Mouse (Mus musculus) cortical plate, adult 2 months (tissue): Measurements from ENCODE around the gene 1700013F07Rik.

Source experiments
- CTCF ChIP-seq: fragments of 200-500 bp; IDR thresholded peaks from 2 replicates; pipeline ENCODE4 v1.5.1; 2011; ENCODE audit warnings: mild to moderate bottlenecking, control low read depth, low read length; ENCODE audit not compliant: insufficient read depth; ENCODE audit errors: extremely low read depth
- POLR2A ChIP-seq: fragments of 200-500 bp; IDR thresholded peaks from 2 replicates; pipeline ENCODE4 v1.6.1; 2011; ENCODE audit warnings: mild to moderate bottlenecking, low read length, control low read depth; ENCODE audit not compliant: insufficient read depth; ENCODE audit errors: extremely low read depth

DNA sequence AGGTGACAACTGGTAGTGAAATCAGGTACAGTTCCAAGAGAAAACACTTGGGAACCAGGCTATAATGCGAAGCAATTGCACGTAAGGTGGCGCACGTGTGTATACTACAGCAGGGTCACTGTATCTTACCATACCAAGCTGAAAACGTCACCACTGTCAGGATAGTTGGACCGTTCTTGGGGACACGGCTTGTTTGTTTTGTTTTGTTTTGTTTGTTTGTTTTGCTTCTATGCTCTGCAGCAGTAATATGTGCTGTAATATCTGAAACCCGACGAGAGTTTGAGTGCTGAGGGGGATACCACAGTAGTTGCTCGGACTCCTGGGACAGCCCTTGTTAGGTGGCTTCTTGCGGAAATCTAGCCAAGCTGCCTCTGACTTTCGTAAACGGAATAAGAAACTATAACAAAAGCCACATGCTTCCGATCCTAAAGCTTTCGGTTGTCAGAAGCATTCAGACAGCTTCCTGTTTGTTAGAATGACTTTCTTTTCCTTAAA lies 28.9 kb downstream of the 1700013F07Rik start:
- TF ChIP-seq CTCF = no peak
- TF ChIP-seq POLR2A = no peak
